Mouse (Mus musculus): ENCODE data around the gene Fkbp9. TPM values are rescaled to one million over a fixed set of nuclear protein-coding genes. Genes with fewer than 3 reads are reported as not detected.

The Fkbp9 gene
- 6.2 and 9.4 TPM in 2 replicates for polyA plus RNA-seq (2012; rRNA removed)

DNA sequence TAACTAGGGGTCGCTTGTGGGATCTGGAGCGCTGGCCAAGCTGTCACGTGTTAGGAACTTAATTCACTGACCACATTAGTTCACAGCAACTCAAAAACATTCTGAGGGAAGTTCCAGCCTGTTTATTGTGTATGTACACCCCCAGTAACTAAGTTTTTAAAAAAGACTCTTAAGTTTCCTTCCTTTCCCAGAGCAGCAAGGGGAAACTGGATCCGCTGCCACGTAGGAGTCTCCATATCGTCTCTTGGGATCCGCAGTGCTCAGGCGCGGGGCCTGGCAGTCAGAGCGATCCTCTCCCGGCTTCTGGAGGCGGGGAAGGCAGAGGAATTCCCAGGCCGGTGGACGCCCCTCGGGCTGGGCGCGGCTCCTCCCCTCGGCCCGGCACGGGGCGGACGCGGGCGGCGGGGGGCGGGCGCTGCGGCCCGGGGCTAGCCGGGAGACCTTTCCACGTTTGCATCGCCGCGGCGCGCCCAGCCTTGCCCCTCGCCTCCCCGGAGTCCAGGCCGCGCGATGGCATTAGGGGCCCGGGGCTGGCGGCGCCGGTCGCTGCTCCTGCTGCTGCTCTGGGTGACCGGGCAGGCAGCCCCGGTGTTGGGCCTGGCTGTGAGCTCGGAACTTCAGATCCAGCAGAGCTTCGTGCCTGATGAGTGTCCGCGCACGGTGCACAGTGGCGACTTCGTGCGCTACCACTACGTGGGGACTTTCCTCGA lies at the start of gene Fkbp9:
TSS of gene Fkbp9 (plus strand) at position 363 of the 710 bp plus-strand sequence.
- TF ChIP-seq CTCF (IDR thresholded peaks at IDR 0.05; ENCODE audit: extremely low read depth, insufficient read length, insufficient replicate concordance, low read depth, low read length): no peak
- TF ChIP-seq POLR2A (IDR thresholded peaks at IDR 0.05; ENCODE audit: low read depth, low read length): no peak
- 1% methylated on average over 58 of the region's 58 CpGs for WGBS
- H3K27me3 ChIP-seq (ENCODE audit: control insufficient read depth, insufficient read depth, low read length): 0 out of 2 replicates have a peak, but pooled peaks cover 4% of the 10 kb centered on the region
- H3K4me1 ChIP-seq (ENCODE audit: control insufficient read depth, insufficient read depth, insufficient read length, low read length): no peaks in the 10 kb centered on the region; the same call in 1 of the 2 replicates
- no peaks in the 10 kb centered on the region for H3K36me3 ChIP-seq (ENCODE audit: control insufficient read depth, insufficient read depth, low read length)
- no peak within 1 kb of the TSS; the same call in 1 of the 2 replicates for H3K27ac ChIP-seq (ENCODE audit: insufficient read depth, low read depth, low read length)
- peak within 1 kb of the TSS; percentile 71 for H3K4me3 ChIP-seq (ENCODE audit: low read depth, low read length)

DNA sequence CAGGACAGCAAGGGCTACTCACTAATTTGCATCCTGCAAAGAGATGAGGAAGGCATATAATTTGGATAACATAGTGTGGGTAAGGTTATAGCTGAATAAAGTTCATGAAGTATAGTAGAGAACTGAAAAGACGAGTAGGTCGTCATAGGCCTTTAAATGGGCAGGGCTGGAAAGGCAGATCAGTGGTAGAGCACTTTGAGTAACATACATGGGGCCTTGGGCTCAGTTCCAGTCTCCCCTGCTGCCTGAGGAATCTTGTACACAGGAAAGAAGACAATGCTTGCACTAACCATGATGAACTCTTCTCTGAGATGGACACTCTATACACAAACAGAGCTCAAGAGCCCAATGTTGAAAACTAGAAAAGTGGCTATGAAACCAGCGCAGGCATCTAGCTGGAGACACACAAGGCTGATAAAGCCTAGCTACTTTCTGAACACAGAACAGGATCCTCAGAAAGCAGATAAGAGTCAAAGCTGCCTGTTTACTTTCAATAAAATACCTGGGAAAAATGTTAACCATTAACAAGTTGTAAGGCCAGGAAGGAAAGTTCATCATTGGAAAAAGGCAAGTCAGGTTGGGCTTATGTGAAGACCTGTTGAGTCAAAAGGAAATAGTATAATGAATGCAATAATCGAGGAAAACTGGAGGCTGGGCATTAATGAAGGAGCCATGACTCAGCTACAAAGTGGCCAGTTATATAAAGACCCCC lies 48.1 kb upstream of the Fkbp9 start:
- TF ChIP-seq POLR2A (IDR thresholded peaks at IDR 0.05; ENCODE audit: low read depth, low read length) (no peak), CTCF (IDR thresholded peaks at IDR 0.05; ENCODE audit: extremely low read depth, insufficient read length, insufficient replicate concordance, low read depth, low read length) (no peak)
- H3K27ac ChIP-seq (ENCODE audit: insufficient read depth, low read depth, low read length): peak overlapping the region; percentile 95
- peaks cover 18% of the 10 kb centered on the region for H3K36me3 ChIP-seq (ENCODE audit: control insufficient read depth, insufficient read depth, low read length)

DNA sequence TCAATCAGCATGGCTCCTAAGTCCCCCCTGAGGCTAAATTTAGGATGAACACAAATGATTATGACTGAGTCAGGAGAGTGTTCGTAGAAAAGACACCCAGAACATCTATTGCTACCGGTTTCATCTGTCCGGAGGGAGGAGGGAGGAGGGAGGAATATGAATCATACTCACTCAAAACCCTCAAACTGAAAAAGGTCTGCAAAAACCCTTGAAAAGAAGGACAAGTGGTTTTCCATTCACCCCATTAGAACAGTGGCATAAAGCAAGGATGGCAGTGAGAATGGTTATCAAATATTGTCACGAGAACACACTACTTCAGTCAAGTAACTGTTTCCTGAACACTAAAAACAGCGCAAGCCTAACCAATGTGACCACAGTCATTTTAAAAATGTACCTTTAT lies 46.8 kb upstream of the Fkbp9 start:
- peaks cover 5% of the 10 kb centered on the region for H3K36me3 ChIP-seq (ENCODE audit: control insufficient read depth, insufficient read depth, low read length)
- TF ChIP-seq CTCF (IDR thresholded peaks at IDR 0.05; ENCODE audit: extremely low read depth, insufficient read length, insufficient replicate concordance, low read depth, low read length) (no peak), POLR2A (IDR thresholded peaks at IDR 0.05; ENCODE audit: low read depth, low read length) (no peak)
- H3K27ac ChIP-seq (ENCODE audit: insufficient read depth, low read depth, low read length): no peak overlapping the region
- peaks cover 27% of the 10 kb centered on the region; the same call in 1 of the 2 replicates for H3K4me1 ChIP-seq (ENCODE audit: control insufficient read depth, insufficient read depth, insufficient read length, low read length)
- no peaks in the 10 kb centered on the region for H3K27me3 ChIP-seq (ENCODE audit: control insufficient read depth, insufficient read depth, low read length)
- H3K4me3 ChIP-seq (ENCODE audit: low read depth, low read length): no peak overlapping the region
- 53% methylated on average over 5 of the region's 5 CpGs for WGBS

More for the DNA sequence above, 48.1 kb upstream of the Fkbp9 start:
- 26% methylated on average over 4 of the region's 4 CpGs for WGBS
- Histone ChIP-seq H3K4me3 (ENCODE audit: low read depth, low read length) (no peak overlapping the region), H3K27me3 (ENCODE audit: control insufficient read depth, insufficient read depth, low read length) (no peaks in the 10 kb centered on the region), H3K4me1 (ENCODE audit: control insufficient read depth, insufficient read depth, insufficient read length, low read length) (peaks cover 26% of the 10 kb centered on the region; the same call in 1 of the 2 replicates)

DNA sequence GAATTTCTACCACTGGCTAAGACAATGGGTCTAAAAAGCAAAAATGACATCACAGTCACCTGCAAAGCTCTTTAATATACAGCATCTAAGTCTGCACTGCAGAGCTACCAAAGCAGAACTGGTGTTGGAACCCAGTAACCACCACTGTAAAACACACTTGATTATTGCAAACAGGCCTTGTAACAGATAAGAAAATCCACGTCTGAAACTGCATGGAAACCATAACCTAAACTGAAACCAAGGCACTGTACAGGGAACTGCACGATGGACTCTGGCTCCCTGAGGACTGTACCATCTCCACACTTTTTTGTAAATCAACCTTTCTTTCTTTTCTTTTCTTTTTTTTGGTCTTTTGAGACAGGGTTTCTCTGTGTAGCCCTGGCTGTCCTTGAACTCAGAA lies 44.2 kb upstream of the Fkbp9 start:
- H3K4me3 ChIP-seq (ENCODE audit: low read depth, low read length): no peak overlapping the region
- H3K4me1 ChIP-seq (ENCODE audit: control insufficient read depth, insufficient read depth, insufficient read length, low read length): peaks cover 26% of the 10 kb centered on the region; the same call in 1 of the 2 replicates
- 26% methylated on average over 2 of the region's 2 CpGs for WGBS
- H3K36me3 ChIP-seq (ENCODE audit: control insufficient read depth, insufficient read depth, low read length): peaks cover 4% of the 10 kb centered on the region; the same call in 1 of the 2 replicates
- peak overlapping the region; percentile 72 for H3K27ac ChIP-seq (ENCODE audit: insufficient read depth, low read depth, low read length)
- no peaks in the 10 kb centered on the region for H3K27me3 ChIP-seq (ENCODE audit: control insufficient read depth, insufficient read depth, low read length)
- TF ChIP-seq CTCF (IDR thresholded peaks at IDR 0.05; ENCODE audit: extremely low read depth, insufficient read length, insufficient replicate concordance, low read depth, low read length) (no peak), POLR2A (IDR thresholded peaks at IDR 0.05; ENCODE audit: low read depth, low read length) (no peak)

DNA sequence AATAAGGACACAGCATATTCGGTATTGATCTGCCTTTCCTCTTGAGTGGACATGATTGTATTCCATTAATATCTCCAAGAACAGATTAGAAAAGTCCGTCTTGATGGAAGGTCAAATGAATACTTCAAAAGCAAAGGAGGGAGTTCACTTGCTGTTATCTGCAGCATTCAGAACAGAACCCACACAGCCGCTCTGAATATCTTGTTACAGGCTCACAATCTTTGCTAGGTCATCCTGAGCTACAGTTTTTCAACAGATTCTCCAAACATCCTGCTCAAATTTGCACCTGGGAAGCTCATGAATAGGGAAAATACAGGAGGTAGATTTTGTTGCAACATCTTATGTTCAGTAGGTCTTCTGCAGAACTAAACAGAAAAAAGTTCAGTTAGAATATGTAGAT lies 42.5 kb upstream of the Fkbp9 start:
- H3K4me1 ChIP-seq (ENCODE audit: control insufficient read depth, insufficient read depth, insufficient read length, low read length): peaks cover 18% of the 10 kb centered on the region; the same call in 1 of the 2 replicates
- no peaks in the 10 kb centered on the region for H3K27me3 ChIP-seq (ENCODE audit: control insufficient read depth, insufficient read depth, low read length)
- 0 out of 2 replicates have a peak overlapping the region, but pooled peaks have one; percentile 16 for H3K27ac ChIP-seq (ENCODE audit: insufficient read depth, low read depth, low read length)
- TF ChIP-seq CTCF (IDR thresholded peaks at IDR 0.05; ENCODE audit: extremely low read depth, insufficient read length, insufficient replicate concordance, low read depth, low read length) (no peak), POLR2A (IDR thresholded peaks at IDR 0.05; ENCODE audit: low read depth, low read length) (no peak)
- H3K36me3 ChIP-seq (ENCODE audit: control insufficient read depth, insufficient read depth, low read length): peaks cover 4% of the 10 kb centered on the region; the same call in 1 of the 2 replicates
- no peak overlapping the region for H3K4me3 ChIP-seq (ENCODE audit: low read depth, low read length)
- 28% methylated on average over 3 of the region's 3 CpGs for WGBS

DNA sequence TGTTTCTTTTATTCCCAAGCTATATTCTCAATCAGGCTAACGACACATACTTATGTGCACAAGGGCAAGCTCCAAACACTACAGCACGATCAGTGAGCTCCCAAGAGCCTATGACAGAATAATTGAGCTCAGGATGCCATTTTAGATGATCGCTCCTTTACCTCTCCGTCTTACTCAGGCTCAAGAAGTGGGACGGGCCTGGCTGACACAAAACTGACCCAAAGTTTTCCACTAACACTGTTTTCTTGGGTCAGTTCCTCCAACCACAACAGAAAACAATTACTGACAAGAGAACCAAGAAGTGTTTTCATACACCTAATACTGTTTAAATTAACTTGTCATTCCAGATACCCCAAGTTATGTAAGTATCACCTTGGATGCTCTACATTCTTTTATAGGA lies 37.0 kb upstream of the Fkbp9 start:
- H3K36me3 ChIP-seq (ENCODE audit: control insufficient read depth, insufficient read depth, low read length): no peaks in the 10 kb centered on the region
- TF ChIP-seq CTCF (IDR thresholded peaks at IDR 0.05; ENCODE audit: extremely low read depth, insufficient read length, insufficient replicate concordance, low read depth, low read length) (no peak), POLR2A (IDR thresholded peaks at IDR 0.05; ENCODE audit: low read depth, low read length) (no peak)
- H3K27me3 ChIP-seq (ENCODE audit: control insufficient read depth, insufficient read depth, low read length): no peaks in the 10 kb centered on the region
- WGBS: 73% methylated on average over 5 of the region's 5 CpGs
- H3K4me1 ChIP-seq (ENCODE audit: control insufficient read depth, insufficient read depth, insufficient read length, low read length): peaks cover 7% of the 10 kb centered on the region; the same call in 1 of the 2 replicates
- H3K27ac ChIP-seq (ENCODE audit: insufficient read depth, low read depth, low read length): no peak overlapping the region
- no peak overlapping the region for H3K4me3 ChIP-seq (ENCODE audit: low read depth, low read length)

DNA sequence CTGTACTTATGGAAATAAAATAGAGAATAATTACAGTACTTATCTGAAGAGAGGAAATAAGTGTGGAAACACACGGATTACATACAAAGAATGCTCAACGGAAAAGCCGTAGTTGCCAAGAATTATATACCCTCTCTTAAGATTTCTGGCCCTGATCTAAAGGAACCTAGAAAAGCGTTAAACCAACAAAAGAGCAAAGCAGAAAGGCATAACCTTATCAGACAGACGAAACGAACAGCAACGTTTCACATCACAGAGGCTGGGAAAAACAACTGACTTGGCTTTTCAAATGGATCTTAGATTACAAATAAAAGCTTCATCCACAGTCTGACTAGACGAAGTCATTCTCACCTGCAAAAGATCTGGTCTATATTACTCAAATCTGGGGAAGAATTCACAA lies 35.6 kb upstream of the Fkbp9 start:
- H3K27me3 ChIP-seq (ENCODE audit: control insufficient read depth, insufficient read depth, low read length): no peaks in the 10 kb centered on the region
- H3K4me1 ChIP-seq (ENCODE audit: control insufficient read depth, insufficient read depth, insufficient read length, low read length): peaks cover 7% of the 10 kb centered on the region; the same call in 1 of the 2 replicates
- TF ChIP-seq POLR2A (IDR thresholded peaks at IDR 0.05; ENCODE audit: low read depth, low read length): no peak
- no peak for TF ChIP-seq CTCF (IDR thresholded peaks at IDR 0.05; ENCODE audit: extremely low read depth, insufficient read length, insufficient replicate concordance, low read depth, low read length)
- no peak overlapping the region for H3K4me3 ChIP-seq (ENCODE audit: low read depth, low read length)
- no peaks in the 10 kb centered on the region for H3K36me3 ChIP-seq (ENCODE audit: control insufficient read depth, insufficient read depth, low read length)
- no peak overlapping the region for H3K27ac ChIP-seq (ENCODE audit: insufficient read depth, low read depth, low read length)
- 1% methylated on average over 8 of the region's 8 CpGs for WGBS

All from small intestine, adult 2 months (tissue).